Mouse (Mus musculus) brain, embryonic 14.5 days (tissue): ENCODE results near the gene Epb41l3. TPM values are rescaled to one million over a fixed set of nuclear protein-coding genes. Genes with fewer than 3 reads are reported as not detected.

Experiments used
- DNase-seq: peaks from one replicate; pipeline ENCODE4 v3.0.0-alpha.2; 2011; ENCODE audit warnings: low read depth
- CTCF ChIP-seq: fragments of 200-500 bp; IDR thresholded peaks from 2 replicates; pipeline ENCODE4 v1.5.1; 2012; ENCODE audit warnings: inconsistent platforms, mild to moderate bottlenecking, moderate library complexity, borderline replicate concordance; ENCODE audit not compliant: insufficient read depth, insufficient read length; ENCODE audit errors: extremely low read depth
- POLR2A ChIP-seq: fragments of 200-500 bp; IDR thresholded peaks from 2 replicates; pipeline ENCODE4 v1.6.1; 2012; ENCODE audit warnings: mild to moderate bottlenecking, inconsistent platforms, borderline replicate concordance; ENCODE audit not compliant: poor library complexity, insufficient read depth, insufficient read length, severe bottlenecking; ENCODE audit errors: extremely low read depth
- polyA plus RNA-seq: library from polyadenylated mRNA; depleted of rRNA; stranded (reverse); fragments of >200 nt; gene quantifications from 2 replicates; pipeline ENCODE4 v1.2.3, GENCODE M21; 2012; rRNA removed

The Epb41l3 gene
- polyA plus RNA-seq, 1 experiment = 51.7 TPM

GRCm38 (mm10) chr17:69284511-69284910, 209.0 kb downstream of the Epb41l3 start:
- DNase-seq = no peak
- no peak for TF ChIP-seq CTCF
- no peak for TF ChIP-seq POLR2A

DNA sequence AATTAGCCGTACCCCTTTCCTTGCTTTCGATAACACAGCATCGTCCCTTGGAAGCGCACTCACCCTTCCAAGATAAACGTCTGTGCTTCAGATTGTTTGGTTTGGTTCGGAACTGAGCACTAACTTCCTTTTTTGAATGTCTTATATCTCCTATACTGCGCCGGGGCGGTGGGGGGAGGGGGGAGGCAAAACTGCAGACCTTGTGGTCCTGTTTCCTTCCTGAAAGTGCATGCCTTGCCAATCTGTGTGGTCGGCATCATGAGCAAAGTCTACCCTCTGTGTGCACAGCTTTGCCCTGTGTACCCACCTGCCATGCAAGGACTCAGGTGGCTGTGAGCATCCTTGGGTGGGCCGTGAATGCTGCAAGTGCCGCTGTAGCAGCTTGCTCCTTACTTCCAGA, 212.6 kb downstream of the Epb41l3 start:
- no peak for DNase-seq
- TF ChIP-seq POLR2A = no peak
- TF ChIP-seq CTCF = no peak

GRCm38 (mm10) chr17:69290272-69290671, 214.8 kb downstream of the Epb41l3 start:
- peak; percentile 61 for DNase-seq
- no peak for TF ChIP-seq CTCF
- TF ChIP-seq POLR2A = no peak

- no peak for TF ChIP-seq POLR2A
- no peak for TF ChIP-seq CTCF
- DNase-seq = no peak
Observed at GRCm38 (mm10) chr17:69301552-69301951, 226.1 kb downstream of the Epb41l3 start.

DNA sequence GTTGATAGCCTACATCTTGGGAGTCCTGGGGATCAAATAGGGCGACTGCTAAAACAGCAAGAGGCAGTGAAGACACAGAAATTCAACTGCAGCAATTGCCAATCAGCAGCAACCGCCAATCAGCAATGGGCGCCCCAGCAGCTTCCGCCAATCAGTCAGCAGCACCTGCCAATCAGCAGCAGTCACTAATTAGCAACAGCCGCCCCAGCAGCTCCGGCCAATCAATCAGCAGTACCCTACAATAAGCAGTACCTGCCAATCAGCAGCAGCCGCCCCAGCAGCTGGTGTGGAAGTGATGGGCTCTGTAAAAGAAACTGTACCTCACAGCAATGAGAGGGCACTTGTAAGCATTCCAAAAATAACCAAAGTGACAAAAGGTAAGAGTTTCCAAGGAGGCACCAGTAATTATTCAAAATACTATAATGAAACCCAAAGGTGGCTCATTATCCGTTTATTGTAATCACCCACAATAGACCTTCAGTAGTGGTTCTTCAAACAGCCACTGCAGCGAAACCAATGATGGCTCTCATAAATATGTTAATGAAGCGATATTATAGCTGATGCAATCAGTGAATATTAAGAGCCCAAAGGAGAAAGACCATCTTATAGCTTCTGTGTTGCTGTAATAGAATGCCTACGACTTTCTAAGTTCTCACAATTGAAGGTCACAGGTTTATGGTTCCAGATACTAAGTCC, 228.2 kb downstream of the Epb41l3 start:
- TF ChIP-seq POLR2A (no peak), CTCF (no peak)
- peak; percentile 87 for DNase-seq

DNA sequence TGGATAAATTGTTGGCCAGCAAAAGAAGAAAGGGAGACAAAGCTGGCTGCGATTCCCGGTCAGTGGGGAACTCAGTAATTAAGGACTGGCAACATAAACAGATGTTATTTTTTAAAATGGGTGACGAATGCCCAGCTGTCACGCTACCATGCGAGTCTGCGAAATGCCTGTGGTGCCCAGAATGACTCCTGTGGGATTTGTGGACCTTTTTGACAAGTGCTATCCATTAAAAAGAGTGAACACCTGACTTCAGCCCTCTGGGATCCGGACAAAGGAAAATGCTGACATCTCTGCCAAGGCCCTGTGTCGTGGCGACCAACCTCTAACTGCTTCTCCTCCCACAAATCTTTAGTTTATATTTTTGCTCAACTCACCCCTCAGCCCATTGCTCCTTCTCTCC, 232.2 kb downstream of the Epb41l3 start:
- TF ChIP-seq POLR2A = no peak
- TF ChIP-seq CTCF = no peak
- peak; percentile 17 for DNase-seq

DNA sequence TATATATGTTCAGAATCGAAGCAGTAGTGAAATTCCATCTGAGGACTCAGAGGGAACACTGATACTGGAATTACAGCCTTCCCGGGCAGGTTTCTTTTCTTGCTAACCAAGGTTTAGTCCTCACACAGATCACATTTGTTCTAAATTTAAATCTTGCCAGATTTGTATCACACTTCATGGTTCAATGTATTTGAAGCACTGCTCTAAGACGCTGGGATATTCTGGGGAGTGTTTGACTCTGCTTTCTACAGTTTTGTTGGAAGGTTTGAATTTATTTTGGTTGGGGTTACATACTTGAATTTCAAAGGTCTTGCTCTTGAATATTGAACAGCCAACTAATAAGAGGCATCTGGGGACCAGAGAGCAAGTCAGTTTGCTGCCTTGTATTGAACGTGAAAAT, 234.4 kb downstream of the Epb41l3 start:
- no peak for DNase-seq
- no peak for TF ChIP-seq POLR2A
- TF ChIP-seq CTCF = no peak

DNA sequence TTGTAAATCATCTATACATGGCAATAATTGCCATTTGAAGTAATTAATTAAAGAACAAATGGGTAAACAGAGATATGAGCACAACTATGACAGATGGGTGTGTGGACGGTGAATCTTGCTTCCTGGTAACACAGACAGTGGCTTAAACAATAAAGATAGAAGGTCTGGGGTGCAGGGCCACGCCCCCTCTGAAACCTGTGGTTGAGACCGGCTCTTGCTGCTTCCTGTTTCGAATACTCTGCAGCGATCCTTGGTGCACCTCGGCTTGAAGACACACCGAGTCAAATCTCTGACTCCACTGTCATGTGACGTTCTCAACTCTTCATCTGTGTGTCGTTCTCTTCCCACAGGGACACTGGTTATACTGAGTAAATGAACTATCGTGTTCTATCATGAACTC, 245.0 kb downstream of the Epb41l3 start:
- TF ChIP-seq POLR2A = no peak
- TF ChIP-seq CTCF = no peak
- no peak for DNase-seq

- DNase-seq = no peak
- TF ChIP-seq CTCF = no peak
- no peak for TF ChIP-seq POLR2A
Observed at GRCm38 (mm10) chr17:69322721-69323120, 247.2 kb downstream of the Epb41l3 start.

Other genes with a start within 250 kb of the Epb41l3 start
- 3.2 and 4.6 TPM in 2 replicates for gene Tmem200c, start 249.1 kb upstream of the Epb41l3 start, polyA plus RNA-seq